ENCODE assay signal across 8 mouse cellular contexts in genomic region chr11:118738855-118739832, GRCm38 (mm10).
A peak's percentile ranks its signal among the peaks of the same experiment; 100 is the strongest.
DNase-seq lines count a peak whose midpoint lies in the region; ATAC-seq and TF ChIP-seq lines count a peak whose summit lies in the region.

No protein-coding gene starts in this region.

- DNase-seq in adrenal gland, adult (ENCODE audit: inconsistent age in 2 of 2, low spot score in 1 of 2): peak; percentile 73 to 94
- peak; percentile 88 for DNase-seq in embryo, embryonic 10 days (ENCODE audit: low spot score)
- DNase-seq in gastrocnemius, adult 8-10 months (ENCODE audit: low spot score in 2 of 2): peak; percentile 67 to 73
- peak; percentile 86 for DNase-seq in induced T-regulatory cell, adult 2 months (ENCODE audit: low read depth)
- peak; percentile 84 to 90 for DNase-seq in left cerebral cortex, adult 2 months (ENCODE audit: extremely low spot score in 1 of 2, low spot score in 2 of 2)
- DNase-seq in right cerebral cortex, postnatal 10 days (ENCODE audit: low spot score in 2 of 2): peak; percentile 89 to 92
- DNase-seq in urinary bladder, postnatal 36 days (ENCODE audit: low spot score in 2 of 2): peak; percentile 67 to 77

- H3K27ac ChIP-seq in left cerebral cortex, adult 2 months: peak overlapping the region; percentile 77

- 0 out of 2 replicates have a peak overlapping the region, but pooled peaks have one; percentile 16 for H3K4me3 ChIP-seq in left cerebral cortex, adult 2 months

- intact Hi-C loops in left cerebral cortex, adult 2 months (cut with DNase I): loop anchor here (1.0 to 5.0 kb wide), 5 partner anchors 90 to 316 kb away; no protein-coding TSS in a partner anchor

- TF ChIP-seq CTCF in left cerebral cortex, adult 2 months (IDR thresholded peaks at IDR 0.05): peak; percentile 97

- ATAC-seq in megakaryocyte progenitor cell, adult 5-6 weeks (replicated peaks; ENCODE audit: poor library complexity): peak; percentile 63

Comparison
In these comparisons a context has a peak if more than half of its experiments do, and no peak if none do; other contexts are left out.
1. Peak in every context shown above with its lines: DNase-seq, ATAC-seq, H3K4me3 ChIP-seq and H3K27ac ChIP-seq.